Mouse (Mus musculus) MEL (cell line): ENCODE results near the gene Etv5. TPM values are rescaled to one million over a fixed set of nuclear protein-coding genes. Genes with fewer than 3 reads are reported as not detected.

Source experiments
- DNase-seq: peaks from one replicate; pipeline ENCODE4 v3.0.0; 2011; ENCODE audit warnings: low read depth, low spot score
- H3K27ac ChIP-seq: 2 replicates; pipeline ENCODE4 v1.5.1; 2012; ENCODE audit warnings: low read depth, mild to moderate bottlenecking, control low read depth, low read length, moderate library complexity; ENCODE audit not compliant: control insufficient read depth
- H3K27me3 ChIP-seq, 2 experiments: fragments of 150-350 bp in 1 of 2; sonication (generic) in 1 of 2; 2 replicates each; pipeline ENCODE4 v1.6.1; 2012; ENCODE audit warnings: low read length in 2 of 2, mild to moderate bottlenecking in 2 of 2, improper control_type of control experiment in 1 of 2, moderate library complexity in 1 of 2; ENCODE audit not compliant: insufficient read depth in 2 of 2, control insufficient read depth in 1 of 2
- H3K36me3 ChIP-seq, 2 experiments: 2 replicates each; pipeline ENCODE4 v1.6.1; 2012 to 2014; ENCODE audit warnings: low read length in 2 of 2, improper control_type of control experiment in 1 of 2, inconsistent platforms in 1 of 2, mild to moderate bottlenecking in 1 of 2; ENCODE audit not compliant: insufficient read depth in 2 of 2, control insufficient read depth in 1 of 2
- H3K4me1 ChIP-seq, 2 experiments: fragments of 150-350 bp in 1 of 2; sonication (generic) in 1 of 2; 2 replicates each; pipeline ENCODE4 v1.6.1; 2012; ENCODE audit warnings: low read length in 2 of 2, improper control_type of control experiment in 1 of 2, mild to moderate bottlenecking in 1 of 2; ENCODE audit not compliant: insufficient read depth in 2 of 2, control insufficient read depth in 1 of 2
- H3K4me3 ChIP-seq, 2 experiments: fragments of 150-350 bp in 1 of 2; sonication (generic) in 1 of 2; 2 replicates each; pipeline ENCODE4 v1.5.1; 2012; ENCODE audit warnings: low read depth in 2 of 2, low read length in 2 of 2, mild to moderate bottlenecking in 2 of 2, moderate library complexity in 2 of 2, control low read depth in 1 of 2, improper control_type of control experiment in 1 of 2; ENCODE audit not compliant: control insufficient read depth in 1 of 2, insufficient read depth in 1 of 2
- H3K79me2 ChIP-seq: 2 replicates; pipeline ENCODE4 v1.6.1; 2012; ENCODE audit warnings: mild to moderate bottlenecking, low read length, moderate library complexity; ENCODE audit not compliant: control insufficient read depth, poor library complexity, insufficient read depth
- H3K9ac ChIP-seq: 2 replicates; pipeline ENCODE4 v1.6.1; 2012; ENCODE audit warnings: low read depth, mild to moderate bottlenecking, control low read depth, low read length, moderate library complexity; ENCODE audit not compliant: control insufficient read depth, poor library complexity, severe bottlenecking
- H3K9me3 ChIP-seq: fragments of 150-350 bp; sonication (generic); replicated peaks from 2 replicates; pipeline ENCODE4 v1.6.1; 2012; ENCODE audit warnings: mild to moderate bottlenecking, low read length, improper control_type of control experiment, moderate library complexity; ENCODE audit not compliant: insufficient read depth
- BHLHE40 ChIP-seq: IDR thresholded peaks from 2 replicates; pipeline ENCODE4 v1.6.1; 2012; ENCODE audit warnings: low read depth, mild to moderate bottlenecking, inconsistent platforms, low read length, improper control_type of control experiment, borderline replicate concordance
- CHD2 ChIP-seq: IDR thresholded peaks from 2 replicates; pipeline ENCODE4 v1.6.1; 2011; ENCODE audit warnings: low read length, improper control_type of control experiment
- CTCF ChIP-seq, 3 experiments: IDR thresholded peaks in 2 of 3; conservative IDR thresholded peaks in 1 of 3; 2 replicates each; pipeline ENCODE4 v1.5.1; 2011 to 2012; ENCODE audit warnings: low read length in 3 of 3, low read depth in 2 of 3, mild to moderate bottlenecking in 2 of 3, improper control_type of control experiment in 1 of 3, inconsistent platforms in 1 of 3, mixed read lengths in 1 of 3, moderate library complexity in 1 of 3; ENCODE audit not compliant: control insufficient read depth in 1 of 3, insufficient read depth in 1 of 3, poor library complexity in 1 of 3, severe bottlenecking in 1 of 3
- ELF1 ChIP-seq: IDR thresholded peaks from 2 replicates; pipeline ENCODE4 v1.6.1; 2014; ENCODE audit warnings: low read depth, mild to moderate bottlenecking, inconsistent platforms, low read length, improper control_type of control experiment, moderate library complexity
- EP300 ChIP-seq, 2 experiments: IDR thresholded peaks; 2 replicates each; pipeline ENCODE4 v1.6.1; 2011; ENCODE audit warnings: improper control_type of control experiment in 2 of 2, low read length in 2 of 2, low read depth in 1 of 2, mild to moderate bottlenecking in 1 of 2
- ETS1 ChIP-seq: IDR thresholded peaks from 2 replicates; pipeline ENCODE4 v1.6.1; 2012; ENCODE audit warnings: low read depth, mild to moderate bottlenecking, inconsistent platforms, low read length, improper control_type of control experiment, moderate library complexity
- GABPA ChIP-seq: IDR thresholded peaks from 2 replicates; pipeline ENCODE4 v1.6.1; 2012; ENCODE audit warnings: low read depth, mild to moderate bottlenecking, inconsistent platforms, low read length, improper control_type of control experiment, moderate library complexity
- GATA1 ChIP-seq: IDR thresholded peaks from 2 replicates; pipeline ENCODE4 v1.6.1; 2011; ENCODE audit warnings: low read depth, low read length, improper control_type of control experiment
- MAFK ChIP-seq: IDR thresholded peaks from 2 replicates; pipeline ENCODE4 v1.6.1; 2011; ENCODE audit warnings: low read depth, mild to moderate bottlenecking, low read length, improper control_type of control experiment, borderline replicate concordance
- MAX ChIP-seq: IDR thresholded peaks from 2 replicates; pipeline ENCODE4 v1.6.1; 2011; ENCODE audit warnings: low read length, improper control_type of control experiment
- MAZ ChIP-seq: IDR thresholded peaks from 2 replicates; pipeline ENCODE4 v1.6.1; 2012; ENCODE audit warnings: low read depth, mild to moderate bottlenecking, inconsistent platforms, low read length, improper control_type of control experiment
- MYC ChIP-seq: IDR thresholded peaks from 2 replicates; pipeline ENCODE4 v1.6.1; 2011; ENCODE audit warnings: low read depth, mild to moderate bottlenecking, low read length, improper control_type of control experiment, moderate library complexity
- NRF1 ChIP-seq: IDR thresholded peaks from 2 replicates; pipeline ENCODE4 v1.6.1; 2014; ENCODE audit warnings: low read depth, mild to moderate bottlenecking, inconsistent platforms, low read length, improper control_type of control experiment, moderate library complexity; ENCODE audit not compliant: poor library complexity, insufficient read depth, severe bottlenecking
- POLR2A ChIP-seq, 2 experiments: IDR thresholded peaks; 2 replicates each; pipeline ENCODE4 v1.6.1; 2011 to 2012; ENCODE audit warnings: low read length in 2 of 2, mild to moderate bottlenecking in 2 of 2, control low read depth in 1 of 2, improper control_type of control experiment in 1 of 2, low read depth in 1 of 2, moderate library complexity in 1 of 2; ENCODE audit not compliant: control insufficient read depth in 1 of 2, insufficient read depth in 1 of 2, poor library complexity in 1 of 2
- POLR2AphosphoS2 ChIP-seq: IDR thresholded peaks from 2 replicates; pipeline ENCODE4 v1.6.1; 2011; ENCODE audit warnings: low read length, improper control_type of control experiment
- RAD21 ChIP-seq: IDR thresholded peaks from 2 replicates; pipeline ENCODE4 v1.6.1; 2011; ENCODE audit warnings: mild to moderate bottlenecking, low read depth, low read length, improper control_type of control experiment
- TBP ChIP-seq: IDR thresholded peaks from 2 replicates; pipeline ENCODE4 v1.8.0; 2011; ENCODE audit warnings: low read depth, low read length, improper control_type of control experiment
- TCF12 ChIP-seq: IDR thresholded peaks from 2 replicates; pipeline ENCODE4 v1.6.1; 2014; ENCODE audit warnings: low read depth, mild to moderate bottlenecking, inconsistent platforms, low read length, improper control_type of control experiment, moderate library complexity
- UBTF ChIP-seq: IDR thresholded peaks from 2 replicates; pipeline ENCODE4 v1.6.1; 2012; ENCODE audit warnings: low read depth, mild to moderate bottlenecking, inconsistent platforms, low read length, improper control_type of control experiment, moderate library complexity, borderline replicate concordance; ENCODE audit not compliant: insufficient read depth
- ZC3H11A ChIP-seq: IDR thresholded peaks from 2 replicates; pipeline ENCODE4 v1.6.1; 2012; ENCODE audit warnings: low read depth, mild to moderate bottlenecking, inconsistent platforms, low read length, improper control_type of control experiment
- ZKSCAN1 ChIP-seq: IDR thresholded peaks from 2 replicates; pipeline ENCODE4 v1.6.1; 2012; ENCODE audit warnings: low read depth, mild to moderate bottlenecking, inconsistent platforms, low read length, improper control_type of control experiment, moderate library complexity
- ZMIZ1 ChIP-seq: IDR thresholded peaks from 2 replicates; pipeline ENCODE4 v1.6.1; 2012; ENCODE audit warnings: low read depth, mild to moderate bottlenecking, inconsistent platforms, low read length, improper control_type of control experiment, moderate library complexity
- polyA plus RNA-seq, 2 experiments: library from polyadenylated mRNA; stranded (reverse) in 1 of 2; unstranded in 1 of 2; fragments of >175 nt in 1 of 2; fragments of >200 nt in 1 of 2; gene quantifications; 2 replicates each; pipeline versions ENCODE4 v1.2.1 to v1.2.4; 2012; ENCODE audit warnings: low replicate concordance in 2 of 2, low read depth in 1 of 2; ENCODE audit not compliant: insufficient read length in 2 of 2, insufficient read depth in 1 of 2, missing spikeins in 1 of 2
- total RNA-seq: library from RNA; depleted of rRNA; stranded (reverse); fragments of 300-350 nt; gene quantifications from 2 replicates; pipeline ENCODE4 v1.2.3, GENCODE M21; 2012

Etv5 gene
- total and polyA plus RNA-seq, 3 experiments, result 8.2 to 18.3 TPM; not detected in 1

DNA sequence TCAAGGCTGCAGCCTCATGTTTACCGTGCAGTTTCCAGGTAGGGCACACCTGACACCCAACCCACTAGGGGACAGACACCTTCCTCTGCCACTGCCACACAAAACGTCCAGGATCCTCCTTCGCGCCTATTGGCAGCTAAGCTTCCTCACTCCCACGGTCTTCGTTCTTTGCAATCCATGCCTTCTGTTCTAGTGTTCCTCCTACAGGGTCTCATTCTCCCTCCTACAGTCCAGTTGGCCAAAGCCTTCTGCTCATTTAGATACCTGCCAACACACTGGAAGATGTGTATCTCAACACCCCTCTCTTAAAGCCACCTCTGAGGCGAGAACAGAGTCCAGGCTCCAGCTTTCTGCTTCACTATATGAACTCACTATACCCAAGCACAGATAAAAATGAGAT is 21.6 kb downstream of the Etv5 start:
- peaks cover 0 to 10% of the 10 kb centered on the region in 2 experiments; a peak in 2 of 4 replicates for H3K36me3 ChIP-seq
- TF ChIP-seq MAZ (no peak), GABPA (no peak), ZKSCAN1 (no peak), UBTF (no peak), ZMIZ1 (no peak), CHD2 (no peak), BHLHE40 (no peak), CTCF (IDR thresholded peaks at IDR 0.05 in 2 of 3, conservative IDR thresholded peaks at IDR 0.05 in 1 of 3; ENCODE audit: control insufficient read depth in 1 of 3, insufficient read depth in 1 of 3, low read depth in 2 of 3, low read length in 3 of 3, poor library complexity in 1 of 3, severe bottlenecking in 1 of 3) (no peak), TBP (no peak), MAFK (no peak), ELF1 (no peak), TCF12 (no peak), NRF1 (no peak), MYC (no peak), ZC3H11A (no peak), ETS1 (no peak), POLR2AphosphoS2 (no peak), GATA1 (no peak)
- no peak overlapping the region for H3K4me3 ChIP-seq
- H3K27ac ChIP-seq, result no peak overlapping the region
- peaks cover 10 to 15% of the 10 kb centered on the region in 2 experiments for H3K4me1 ChIP-seq
- no peak overlapping the region for H3K9ac ChIP-seq
- no peaks in the 10 kb centered on the region for H3K79me2 ChIP-seq
- DNase-seq, result no peak
- H3K9me3 ChIP-seq, result no peaks in the 10 kb centered on the region
- no peaks in the 10 kb centered on the region for H3K27me3 ChIP-seq

DNA sequence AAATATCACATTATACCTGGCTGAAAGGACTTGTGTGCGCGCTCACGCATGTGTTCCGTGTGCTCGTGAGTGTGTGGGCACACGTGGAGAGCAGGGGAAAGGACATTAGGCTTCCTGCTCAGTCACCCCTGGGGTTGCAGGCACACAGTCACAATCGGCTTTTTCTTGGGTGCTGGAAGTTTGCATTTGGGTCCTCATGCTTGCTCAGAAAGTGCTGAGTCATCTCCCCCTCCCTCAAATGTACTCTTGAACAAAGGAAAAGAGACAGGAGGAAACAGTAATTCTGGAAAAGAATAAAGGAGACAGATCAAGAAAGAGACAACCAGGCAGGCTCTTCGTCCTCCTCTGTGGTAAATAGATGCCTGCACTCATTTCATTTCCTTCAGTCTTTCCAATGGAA is 22.5 kb downstream of the Etv5 start:
- Histone ChIP-seq H3K9me3 (no peaks in the 10 kb centered on the region), H3K79me2 (no peaks in the 10 kb centered on the region), H3K4me1 (peaks cover 10 to 15% of the 10 kb centered on the region in 2 experiments), H3K27ac (no peak overlapping the region), H3K27me3 (no peaks in the 10 kb centered on the region), H3K36me3 (peaks cover 0 to 10% of the 10 kb centered on the region in 2 experiments; a peak in 2 of 4 replicates), H3K4me3 (no peak overlapping the region)
- DNase-seq, result no peak
- no peak for TF ChIP-seq MAZ
- no peak for TF ChIP-seq MAFK
- TF ChIP-seq RAD21, result no peak
- TF ChIP-seq EP300 (IDR thresholded peaks at IDR 0.05; ENCODE audit: low read depth in 1 of 2, low read length in 2 of 2), result no peak
- no peak for TF ChIP-seq ETS1
- no peak for TF ChIP-seq MAX
- no peak for TF ChIP-seq POLR2A (IDR thresholded peaks at IDR 0.05; ENCODE audit: control insufficient read depth in 1 of 2, insufficient read depth in 1 of 2, low read depth in 1 of 2, low read length in 2 of 2, poor library complexity in 1 of 2)
- TF ChIP-seq, all 39 proteins: peak for 0
- H3K9ac ChIP-seq, result no peak overlapping the region
